Mouse (Mus musculus) C2C12 (cell line): Measurements from ENCODE around the gene 4930595D18Rik. TPM values are rescaled to one million over a fixed set of nuclear protein-coding genes. Genes with fewer than 3 reads are reported as not detected.

Experiments
- H3K27me3 ChIP-seq: one replicate; pipeline ENCODE4 v1.6.1; 2011; ENCODE audit not compliant: control insufficient read depth, insufficient read depth, insufficient read length
- H3K36me3 ChIP-seq: one replicate; pipeline ENCODE4 v1.6.1; 2011; ENCODE audit not compliant: control insufficient read depth, insufficient read depth
- H3K4me3 ChIP-seq: one replicate; pipeline ENCODE4 v1.5.1; 2011; ENCODE audit warnings: mild to moderate bottlenecking, control low read depth; ENCODE audit not compliant: poor library complexity, insufficient read depth, severe bottlenecking
- H3K79me2 ChIP-seq: one replicate; pipeline ENCODE4 v1.6.1; 2011; ENCODE audit not compliant: control insufficient read depth, insufficient read depth
- H3K79me3 ChIP-seq: one replicate; pipeline ENCODE4 v1.6.1; 2011; ENCODE audit warnings: low read depth, control low read depth
- H3ac ChIP-seq: one replicate; pipeline ENCODE3; 2011; ENCODE audit warnings: low read depth; ENCODE audit not compliant: control insufficient read depth, insufficient read length
- CEBPB ChIP-seq: IDR thresholded peaks from one replicate; pipeline ENCODE4 v1.6.1; 2011; ENCODE audit warnings: low read depth, mild to moderate bottlenecking, control low read depth, moderate library complexity
- CTCF ChIP-seq: IDR thresholded peaks from one replicate; pipeline ENCODE4 v1.5.1; 2011; ENCODE audit not compliant: control insufficient read depth, insufficient read depth, insufficient read length
- FOSL1 ChIP-seq: IDR thresholded peaks from one replicate; pipeline ENCODE4 v1.8.0; 2011; ENCODE audit warnings: mild to moderate bottlenecking, low read length; ENCODE audit not compliant: poor library complexity, insufficient read depth, severe bottlenecking
- MAX ChIP-seq: IDR thresholded peaks from one replicate; pipeline ENCODE4 v1.6.1; 2011; ENCODE audit warnings: mild to moderate bottlenecking, control low read depth
- MYOD1 ChIP-seq: IDR thresholded peaks from one replicate; pipeline ENCODE4 v1.6.1; 2011; ENCODE audit warnings: low read depth; ENCODE audit not compliant: control insufficient read depth, insufficient read length
- MYOG ChIP-seq: IDR thresholded peaks from one replicate; pipeline ENCODE4 v1.6.1; 2011; ENCODE audit not compliant: control insufficient read depth, insufficient read length; ENCODE audit errors: extremely low read depth
- USF1 ChIP-seq: IDR thresholded peaks from one replicate; pipeline ENCODE4 v1.6.1; 2011; ENCODE audit warnings: low read depth, mild to moderate bottlenecking, control low read depth, moderate library complexity
- polyA plus RNA-seq: library from polyadenylated mRNA; unstranded; fragments of >200 nt; fragmentation: generic; extraction: Trizol; gene quantifications from one replicate; pipeline ENCODE4 v1.2.1, GENCODE M21; 2012; ENCODE audit warnings: missing spikeins

Gene 4930595D18Rik
- polyA plus RNA-seq, 1 experiment: not detected

DNA sequence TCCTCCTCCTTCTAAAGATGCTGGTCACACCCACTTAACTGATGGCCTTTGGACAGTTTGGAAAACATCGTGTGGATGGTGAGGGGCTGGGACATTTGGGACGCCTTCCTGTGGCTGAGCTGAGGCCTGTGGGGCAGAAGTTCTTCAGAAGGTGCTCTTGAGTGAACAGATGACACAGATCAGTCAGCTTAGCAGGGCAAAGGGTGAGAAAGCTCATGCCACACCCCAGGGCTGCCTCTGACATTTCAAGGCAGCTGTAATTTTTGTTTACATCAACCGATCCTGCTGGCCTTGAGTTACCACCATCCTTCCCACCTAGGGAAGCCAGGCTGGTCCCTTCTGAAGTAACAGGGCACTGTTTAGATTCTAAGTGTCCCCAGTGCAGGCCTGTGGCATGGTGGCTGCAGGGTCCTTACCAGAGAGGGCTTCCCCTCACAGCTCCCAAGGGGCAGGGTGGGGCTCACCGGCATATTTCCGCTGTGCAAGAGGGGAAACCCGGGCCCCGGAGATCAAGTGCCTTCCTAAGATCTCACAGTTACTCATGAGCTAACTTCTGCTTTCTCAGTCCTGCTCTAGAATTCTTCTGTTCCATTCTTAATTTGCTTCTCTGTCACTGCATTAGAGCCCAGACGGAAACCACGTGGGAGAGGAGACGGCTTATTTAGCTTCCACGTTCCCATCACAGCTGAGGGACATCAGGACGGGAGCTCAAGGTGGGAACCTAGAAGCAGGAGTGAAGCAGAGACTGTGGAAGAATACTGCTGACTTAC lies 24.4 kb downstream of the 4930595D18Rik start:
- Histone ChIP-seq H3K27me3 (no peaks in the 10 kb centered on the region), H3K4me3 (no peak overlapping the region), H3K79me3 (no peaks in the 10 kb centered on the region), H3ac (no peak overlapping the region), H3K79me2 (no peaks in the 10 kb centered on the region), H3K36me3 (no peaks in the 10 kb centered on the region)
- TF ChIP-seq USF1 (no peak), MYOD1 (peak; percentile 46), FOSL1 (no peak), MAX (peak; percentile 64)

DNA sequence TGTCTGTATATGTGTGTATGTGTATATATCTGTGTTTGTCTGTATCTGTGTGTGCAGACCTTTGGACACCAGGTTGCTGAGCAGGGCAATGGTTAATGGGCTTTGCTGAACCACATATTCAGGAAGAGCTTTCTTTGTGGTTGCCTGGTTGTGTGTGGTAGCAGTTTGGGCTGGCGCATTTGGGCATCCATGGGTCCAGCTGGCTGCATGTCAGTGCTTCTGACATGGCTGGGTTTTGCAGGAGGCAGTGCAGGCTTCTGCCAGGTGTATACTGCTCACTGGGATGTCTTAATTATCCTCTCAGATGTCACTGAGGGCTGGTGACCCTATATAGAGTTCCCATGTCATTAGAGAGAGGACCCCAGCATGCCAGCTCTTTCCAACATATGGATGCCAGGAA lies 28.5 kb downstream of the 4930595D18Rik start:
- Histone ChIP-seq H3ac (no peak overlapping the region), H3K27me3 (no peaks in the 10 kb centered on the region), H3K79me2 (no peaks in the 10 kb centered on the region), H3K36me3 (no peaks in the 10 kb centered on the region), H3K4me3 (no peak overlapping the region), H3K79me3 (no peaks in the 10 kb centered on the region)
- no peak for TF ChIP-seq CEBPB
- no peak for TF ChIP-seq FOSL1
- no peak for TF ChIP-seq MYOD1
- no peak for TF ChIP-seq MAX
- TF ChIP-seq USF1: no peak
- TF ChIP-seq CTCF: no peak

DNA sequence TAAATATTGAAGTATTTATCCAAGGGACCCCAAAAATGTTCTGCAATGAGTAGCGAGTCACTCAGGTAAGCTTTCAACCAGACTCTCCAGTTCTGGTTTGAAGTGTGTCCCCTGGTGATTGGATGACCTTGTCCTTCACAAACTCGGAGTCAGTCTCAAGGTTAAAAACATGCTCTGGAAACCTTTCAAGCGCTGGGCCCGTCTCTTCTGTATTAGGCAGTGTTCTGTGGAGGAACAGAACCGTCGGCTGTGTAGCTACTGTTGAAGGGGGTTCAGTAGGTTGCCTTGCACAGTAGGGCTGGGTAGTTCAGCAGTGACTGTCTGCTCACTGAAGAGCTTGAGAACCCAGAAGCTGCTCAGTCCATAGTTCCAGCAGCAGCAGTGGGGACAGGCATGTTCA lies 29.6 kb downstream of the 4930595D18Rik start:
- no peaks in the 10 kb centered on the region for H3K36me3 ChIP-seq
- H3K79me2 ChIP-seq: no peaks in the 10 kb centered on the region
- H3K79me3 ChIP-seq: no peaks in the 10 kb centered on the region
- TF ChIP-seq MAX (no peak), USF1 (no peak), CTCF (no peak), CEBPB (no peak), MYOG (no peak), FOSL1 (no peak), MYOD1 (no peak)
- no peaks in the 10 kb centered on the region for H3K27me3 ChIP-seq
- no peak overlapping the region for H3ac ChIP-seq
- no peak overlapping the region for H3K4me3 ChIP-seq

DNA sequence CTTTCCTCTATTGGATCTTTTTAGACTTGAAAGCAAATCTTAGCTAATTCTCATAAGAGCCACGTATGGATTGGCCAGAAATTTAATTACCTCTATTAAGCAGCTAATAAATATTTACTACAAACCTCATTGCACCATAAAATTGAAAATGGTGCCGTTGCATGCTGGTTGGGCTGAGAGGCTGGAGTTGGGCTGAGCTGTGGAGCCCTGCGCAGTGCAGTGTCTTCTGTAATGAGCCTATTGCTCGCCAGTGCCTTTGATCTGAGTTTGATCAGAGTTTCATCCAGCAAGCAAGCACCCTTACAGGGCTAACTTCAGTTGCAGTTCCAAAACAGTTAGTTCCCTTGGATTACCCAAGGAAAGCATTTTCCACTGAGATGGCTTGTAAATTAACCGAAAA lies 30.3 kb downstream of the 4930595D18Rik start:
- Histone ChIP-seq H3ac (no peak overlapping the region), H3K4me3 (no peak overlapping the region), H3K79me3 (no peaks in the 10 kb centered on the region), H3K27me3 (no peaks in the 10 kb centered on the region), H3K79me2 (no peaks in the 10 kb centered on the region), H3K36me3 (no peaks in the 10 kb centered on the region)
- no peak for TF ChIP-seq FOSL1
- no peak for TF ChIP-seq MYOD1
- TF ChIP-seq USF1: no peak
- no peak for TF ChIP-seq MAX
- no peak for TF ChIP-seq CEBPB
- TF ChIP-seq CTCF: no peak
- no peak for TF ChIP-seq MYOG

DNA sequence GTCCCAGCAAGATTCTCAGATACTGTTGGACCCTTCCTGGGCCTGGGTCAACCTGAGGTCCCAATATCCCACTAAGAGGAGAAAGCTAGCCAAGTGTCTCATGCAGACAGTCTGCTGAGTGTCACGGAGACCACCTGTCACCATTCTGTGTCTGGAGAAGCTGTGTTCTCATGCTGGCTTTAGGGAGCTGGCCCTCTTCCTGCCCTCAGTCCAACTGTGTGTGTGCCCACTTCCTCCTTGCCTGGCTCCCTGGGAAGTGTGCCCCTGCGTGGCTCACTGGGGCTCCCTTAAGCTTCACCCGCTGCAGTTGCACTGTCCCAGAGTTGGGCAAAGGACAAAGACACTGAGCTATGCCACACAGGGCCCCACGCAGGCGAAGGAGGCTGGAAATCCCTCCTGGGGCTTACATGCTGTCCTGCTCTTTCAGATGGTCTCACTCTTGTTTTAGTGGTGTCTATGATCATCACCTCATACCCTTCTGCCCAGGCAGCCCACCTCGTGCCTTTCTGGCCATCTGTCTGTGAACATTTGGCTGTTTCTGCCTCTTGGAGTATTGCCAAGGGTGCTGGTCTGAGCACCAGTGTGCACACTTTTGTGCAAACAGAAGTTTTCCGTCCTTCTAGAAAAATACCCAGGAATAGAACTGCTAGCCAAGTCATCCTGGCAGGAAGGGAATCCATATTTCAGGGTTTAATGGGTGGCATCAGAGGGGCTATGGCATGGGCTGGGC lies 31.1 kb downstream of the 4930595D18Rik start:
- H3K27me3 ChIP-seq: no peaks in the 10 kb centered on the region
- H3K4me3 ChIP-seq: no peak overlapping the region
- no peaks in the 10 kb centered on the region for H3K79me3 ChIP-seq
- no peak overlapping the region for H3ac ChIP-seq
- TF ChIP-seq MAX (no peak), CTCF (no peak), CEBPB (no peak), USF1 (no peak), FOSL1 (no peak), MYOG (no peak), MYOD1 (no peak)
- no peaks in the 10 kb centered on the region for H3K36me3 ChIP-seq
- no peaks in the 10 kb centered on the region for H3K79me2 ChIP-seq
